Mouse (Mus musculus) liver, adult 2 months (tissue): ENCODE data around the gene Asb7. TPM values are rescaled to one million over a fixed set of nuclear protein-coding genes. Genes with fewer than 3 reads are reported as not detected.

Experiments used
- DNase-seq: peaks from one replicate; pipeline ENCODE4 v3.0.0-alpha.2; 2011; ENCODE audit warnings: low read depth, low spot score; ENCODE audit errors: extremely low read depth
- H3K27ac ChIP-seq: fragments of 200-500 bp; replicated peaks from 2 replicates; pipeline ENCODE4 v1.5.1; 2012; ENCODE audit warnings: low read depth, mild to moderate bottlenecking, control low read depth, inconsistent platforms, low read length; ENCODE audit not compliant: insufficient read depth
- H3K27me3 ChIP-seq: fragments of 200-500 bp; 2 replicates; pipeline ENCODE4 v1.6.1; 2012; ENCODE audit warnings: mild to moderate bottlenecking, moderate library complexity, low read length, inconsistent platforms; ENCODE audit not compliant: control insufficient read depth, insufficient read depth
- H3K36me3 ChIP-seq: fragments of 200-500 bp; 2 replicates; pipeline ENCODE4 v1.6.1; 2012; ENCODE audit warnings: low read length, inconsistent platforms; ENCODE audit not compliant: control insufficient read depth, insufficient read depth
- H3K4me1 ChIP-seq: fragments of 200-500 bp; 2 replicates; pipeline ENCODE4 v1.6.1; 2011; ENCODE audit warnings: low read length; ENCODE audit not compliant: control insufficient read depth, insufficient read depth
- H3K4me3 ChIP-seq: fragments of 200-500 bp; 2 replicates; pipeline ENCODE4 v1.5.1; 2011; ENCODE audit warnings: low read depth, mild to moderate bottlenecking, control low read depth, low read length, moderate library complexity; ENCODE audit not compliant: insufficient read depth
- H3K79me2 ChIP-seq: fragments of 200-500 bp; 2 replicates; pipeline ENCODE4 v1.6.1; 2012; ENCODE audit warnings: inconsistent platforms, mild to moderate bottlenecking, low read length, moderate library complexity; ENCODE audit not compliant: control insufficient read depth, insufficient read depth
- H3K9ac ChIP-seq: fragments of 200-500 bp; 2 replicates; pipeline ENCODE4 v1.6.1; 2012; ENCODE audit warnings: low read depth, mild to moderate bottlenecking, control low read depth, inconsistent platforms, low read length
- CTCF ChIP-seq: fragments of 200-500 bp; IDR thresholded peaks from 2 replicates; pipeline ENCODE4 v1.5.1; 2011; ENCODE audit warnings: low read depth, low read length, control low read depth
- POLR2A ChIP-seq: fragments of 200-500 bp; IDR thresholded peaks from 2 replicates; pipeline ENCODE4 v1.6.1; 2011; ENCODE audit warnings: low read length, control low read depth; ENCODE audit not compliant: insufficient read depth; ENCODE audit errors: extremely low read depth
- WGBS: fragments of 180-500 bp; shearing (Covaris S2); methylation state at CpG from one replicate; pipeline ENCODE4 v1.1.7; 2018; 5-methylcytosine and 5-hydroxymethylcytosine counted together
- polyA plus RNA-seq: library from polyadenylated mRNA; depleted of rRNA; stranded (reverse); fragments of >200 nt; gene quantifications from 2 replicates; pipeline ENCODE4 v1.2.3, GENCODE M21; 2012
- total RNA-seq: library from RNA; depleted of rRNA; stranded (reverse); fragments of >200 nt; gene quantifications from 2 replicates; pipeline ENCODE4 v1.2.3, GENCODE M21; 2014

Gene Asb7
- total and polyA plus RNA-seq, 2 experiments = 2.1 to 7.1 TPM

- H3K27ac ChIP-seq = no peak overlapping the region
- WGBS = 74% methylated on average over 2 of the region's 2 CpGs
- TF ChIP-seq POLR2A (no peak), CTCF (no peak)
- no peaks in the 10 kb centered on the region for H3K36me3 ChIP-seq
- H3K79me2 ChIP-seq = no peaks in the 10 kb centered on the region
- no peak overlapping the region for H3K4me3 ChIP-seq
- DNase-seq = no peak
- H3K4me1 ChIP-seq = no peaks in the 10 kb centered on the region
- H3K27me3 ChIP-seq = no peaks in the 10 kb centered on the region
- H3K9ac ChIP-seq = no peak overlapping the region
Observed at GRCm38 (mm10) chr7:66729232-66729631, 39.8 kb upstream of the Asb7 start.

- Histone ChIP-seq H3K27ac (no peak overlapping the region), H3K27me3 (no peaks in the 10 kb centered on the region), H3K79me2 (no peaks in the 10 kb centered on the region), H3K9ac (no peak overlapping the region), H3K4me1 (no peaks in the 10 kb centered on the region), H3K4me3 (no peak overlapping the region), H3K36me3 (no peaks in the 10 kb centered on the region)
- no peak for DNase-seq
- 97% methylated on average over 6 of the region's 6 CpGs for WGBS
- TF ChIP-seq POLR2A = no peak
- no peak for TF ChIP-seq CTCF
Observed at GRCm38 (mm10) chr7:66728072-66728471, 38.7 kb upstream of the Asb7 start.

GRCm38 (mm10) chr7:66724954-66725353 is 35.6 kb upstream of the Asb7 start:
- Histone ChIP-seq H3K36me3 (no peaks in the 10 kb centered on the region), H3K27ac (no peak overlapping the region), H3K4me1 (peaks cover 4% of the 10 kb centered on the region), H3K9ac (no peak overlapping the region), H3K79me2 (no peaks in the 10 kb centered on the region), H3K27me3 (no peaks in the 10 kb centered on the region), H3K4me3 (no peak overlapping the region)
- 90% methylated on average over 6 of the region's 6 CpGs for WGBS
- TF ChIP-seq CTCF = no peak
- no peak for TF ChIP-seq POLR2A
- DNase-seq = no peak

GRCm38 (mm10) chr7:66724514-66724913 is 35.1 kb upstream of the Asb7 start:
- DNase-seq = no peak
- 79% methylated on average over 4 of the region's 4 CpGs for whole genome bisulfite sequencing
- Histone ChIP-seq H3K79me2 (no peaks in the 10 kb centered on the region), H3K27ac (no peak overlapping the region), H3K27me3 (no peaks in the 10 kb centered on the region), H3K4me3 (no peak overlapping the region), H3K9ac (no peak overlapping the region), H3K4me1 (peaks cover 4% of the 10 kb centered on the region), H3K36me3 (no peaks in the 10 kb centered on the region)
- TF ChIP-seq POLR2A = no peak
- TF ChIP-seq CTCF = no peak

- 18% methylated on average over 2 of the region's 2 CpGs for WGBS
- Histone ChIP-seq H3K4me1 (no peaks in the 10 kb centered on the region), H3K79me2 (no peaks in the 10 kb centered on the region), H3K36me3 (peaks cover 13% of the 10 kb centered on the region), H3K27ac (no peak overlapping the region), H3K27me3 (no peaks in the 10 kb centered on the region), H3K4me3 (no peak overlapping the region), H3K9ac (no peak overlapping the region)
- TF ChIP-seq CTCF (peak; percentile 32), POLR2A (no peak)
- DNase-seq = peak; percentile 65
Observed at GRCm38 (mm10) chr7:66711166-66711565, 21.8 kb upstream of the Asb7 start.

GRCm38 (mm10) chr7:66704631-66705030 is 15.2 kb upstream of the Asb7 start:
- H3K4me3 ChIP-seq = no peak overlapping the region
- peak; percentile 43 for DNase-seq
- H3K4me1 ChIP-seq = no peaks in the 10 kb centered on the region
- no peak overlapping the region for H3K27ac ChIP-seq
- H3K27me3 ChIP-seq = no peaks in the 10 kb centered on the region
- H3K36me3 ChIP-seq = peaks cover 5% of the 10 kb centered on the region; the same call in 1 of the 2 replicates
- TF ChIP-seq POLR2A (no peak), CTCF (no peak)
- no peaks in the 10 kb centered on the region for H3K79me2 ChIP-seq
- no peak overlapping the region for H3K9ac ChIP-seq
- WGBS = 35% methylated on average over 3 of the region's 3 CpGs
